Mouse (Mus musculus) heart, postnatal 0 days (tissue): ENCODE data around the gene Tbx10. TPM values are rescaled to one million over a fixed set of nuclear protein-coding genes. Genes with fewer than 3 reads are reported as not detected.

ENCODE experiments used
- ATAC-seq: fragments of 200-750 bp; cut with Nextera tagmentation; 2 replicates; pipeline ENCODE4 v1.8.0; 2017; ENCODE audit warnings: low read depth, moderate number of reproducible peaks, moderate library complexity; ENCODE audit not compliant: insufficient read depth
- DNase-seq: peaks from one replicate; pipeline ENCODE4 v3.0.0-alpha.2; 2016; ENCODE audit warnings: low spot score
- H3K27ac ChIP-seq: fragments of 300-500 bp; sonication (generic); 2 replicates; pipeline ENCODE4 v1.5.1; 2014; ENCODE audit warnings: low read depth, mild to moderate bottlenecking
- H3K27me3 ChIP-seq: fragments of 300-500 bp; sonication (generic); 2 replicates; pipeline ENCODE4 v1.6.1; 2014; ENCODE audit warnings: low read length, mixed read lengths; ENCODE audit not compliant: control insufficient read depth, insufficient read depth
- H3K36me3 ChIP-seq: fragments of 300-500 bp; sonication (generic); replicated peaks from 2 replicates; pipeline ENCODE4 v1.6.1; 2014; ENCODE audit warnings: low read length, mixed read lengths; ENCODE audit not compliant: control insufficient read depth, insufficient read depth
- H3K4me1 ChIP-seq: fragments of 300-500 bp; sonication (generic); 2 replicates; pipeline ENCODE4 v1.6.1; 2014; ENCODE audit warnings: antibody characterized with exemption; ENCODE audit not compliant: control insufficient read depth, insufficient read depth
- H3K4me2 ChIP-seq: fragments of 300-500 bp; sonication (generic); 2 replicates; pipeline ENCODE4 v1.6.1; 2014; ENCODE audit warnings: low read depth, mild to moderate bottlenecking, low read length, moderate library complexity
- H3K4me3 ChIP-seq: fragments of 300-500 bp; sonication (generic); 2 replicates; pipeline ENCODE4 v1.5.1; 2014; ENCODE audit warnings: low read depth, low read length
- H3K9ac ChIP-seq: fragments of 300-500 bp; sonication (generic); replicated peaks from 2 replicates; pipeline ENCODE4 v1.6.1; 2014; ENCODE audit warnings: low read depth, low read length, mixed read lengths
- H3K9me3 ChIP-seq: fragments of 300-500 bp; sonication (generic); replicated peaks from 2 replicates; pipeline ENCODE4 v1.6.1; 2016; ENCODE audit warnings: low read length; ENCODE audit not compliant: control insufficient read depth
- CTCF ChIP-seq: IDR thresholded peaks from 2 replicates; pipeline ENCODE4 v1.5.1; 2016; ENCODE audit warnings: antibody characterized with exemption, control low read depth, low read depth
- EP300 ChIP-seq: IDR thresholded peaks from 2 replicates; pipeline ENCODE4 v1.6.1; 2016; ENCODE audit warnings: antibody characterized with exemption, low read depth
- WGBS: fragments of 180-500 bp; shearing (Covaris S2); extraction: QIAGEN DNeasy Blood & Tissue Kit; methylation state at CpG from one replicate; pipeline ENCODE4 v1.1.7; 2014; 5-methylcytosine and 5-hydroxymethylcytosine counted together
- polyA plus RNA-seq: library from polyadenylated mRNA; unstranded; fragments of >200 nt; fragmentation: Nextera tagmentation; extraction: Ambion mirVana; gene quantifications from 2 replicates; pipeline ENCODE4 v1.2.1, GENCODE M21; 2015
- total RNA-seq: library from RNA; depleted of rRNA; stranded (reverse); fragments of >200 nt; gene quantifications from 2 replicates; pipeline ENCODE4 v1.2.3, GENCODE M21; 2014; ENCODE audit warnings: low replicate concordance

Tbx10 gene
- total and polyA plus RNA-seq, 2 experiments from 2014 or later: not detected

GRCm38 (mm10) chr19:3988750-3989149 lies 3.8 kb upstream of the Tbx10 start:
- Histone ChIP-seq H3K27ac (no peak overlapping the region), H3K36me3 (no peaks in the 10 kb centered on the region), H3K4me1 (peaks cover 24% of the 10 kb centered on the region), H3K9me3 (no peaks in the 10 kb centered on the region), H3K4me3 (no peak overlapping the region), H3K27me3 (no peaks in the 10 kb centered on the region), H3K4me2 (no peak overlapping the region), H3K9ac (no peak overlapping the region)
- ATAC-seq (no peak), DNase-seq (no peak)
- WGBS: 89% methylated on average over 4 of the region's 4 CpGs
- TF ChIP-seq CTCF (no peak; the same call in 1 of the 2 replicates), EP300 (no peak)

GRCm38 (mm10) chr19:3990804-3991203 lies 1.7 kb upstream of the Tbx10 start:
- H3K4me2 ChIP-seq: no peak overlapping the region
- ATAC-seq: no peak
- H3K36me3 ChIP-seq: no peaks in the 10 kb centered on the region
- WGBS: 59% methylated on average over 6 of the region's 6 CpGs
- no peaks in the 10 kb centered on the region for H3K27me3 ChIP-seq
- TF ChIP-seq EP300 (no peak), CTCF (no peak)
- no peak overlapping the region for H3K27ac ChIP-seq
- no peak overlapping the region; the same call in 1 of the 2 replicates for H3K9ac ChIP-seq
- no peak overlapping the region for H3K4me3 ChIP-seq
- peaks cover 14% of the 10 kb centered on the region for H3K4me1 ChIP-seq
- H3K9me3 ChIP-seq: no peaks in the 10 kb centered on the region
- no peak for DNase-seq

- TF ChIP-seq EP300: no peak
- TF ChIP-seq CTCF: no peak
- H3K27me3 ChIP-seq: no peaks in the 10 kb centered on the region
- H3K36me3 ChIP-seq: no peaks in the 10 kb centered on the region
- no peak overlapping the region for H3K27ac ChIP-seq
- no peak overlapping the region for H3K4me2 ChIP-seq
- H3K9me3 ChIP-seq: no peaks in the 10 kb centered on the region
- no peak overlapping the region for H3K9ac ChIP-seq
- 93% methylated on average over 3 of the region's 3 CpGs for WGBS
- H3K4me1 ChIP-seq: peaks cover 7% of the 10 kb centered on the region
- no peak overlapping the region for H3K4me3 ChIP-seq
- ATAC-seq (no peak), DNase-seq (no peak)
Measured at GRCm38 (mm10) chr19:3991562-3991961, 990 bp upstream of the Tbx10 start.

GRCm38 (mm10) chr19:3991966-3992365 lies 586 bp upstream of the Tbx10 start:
- DNase-seq (no peak), ATAC-seq (no peak)
- H3K9ac ChIP-seq: no peak overlapping the region
- H3K27ac ChIP-seq: no peak overlapping the region
- H3K4me2 ChIP-seq: no peak overlapping the region
- TF ChIP-seq EP300 (no peak), CTCF (no peak)
- 80% methylated on average over 3 of the region's 3 CpGs for WGBS
- no peaks in the 10 kb centered on the region for H3K36me3 ChIP-seq
- no peaks in the 10 kb centered on the region for H3K27me3 ChIP-seq
- H3K9me3 ChIP-seq: no peaks in the 10 kb centered on the region
- H3K4me1 ChIP-seq: peaks cover 3% of the 10 kb centered on the region; the same call in 1 of the 2 replicates
- H3K4me3 ChIP-seq: no peak overlapping the region

GRCm38 (mm10) chr19:3994932-3995331 lies 2.4 kb downstream of the Tbx10 start:
- ATAC-seq (no peak), DNase-seq (no peak)
- 73% methylated on average over 6 of the region's 6 CpGs for WGBS
- Histone ChIP-seq H3K36me3 (no peaks in the 10 kb centered on the region), H3K27me3 (no peaks in the 10 kb centered on the region), H3K4me3 (no peak overlapping the region), H3K9me3 (no peaks in the 10 kb centered on the region), H3K27ac (no peak overlapping the region), H3K4me1 (0 out of 2 replicates have a peak, but pooled peaks cover 4% of the 10 kb centered on the region), H3K4me2 (no peak overlapping the region), H3K9ac (no peak overlapping the region)
- TF ChIP-seq EP300: no peak
- TF ChIP-seq CTCF: no peak

- Histone ChIP-seq H3K9ac (no peak overlapping the region), H3K4me3 (no peak overlapping the region), H3K27ac (no peak overlapping the region), H3K27me3 (no peaks in the 10 kb centered on the region), H3K9me3 (no peaks in the 10 kb centered on the region), H3K4me2 (no peak overlapping the region), H3K36me3 (no peaks in the 10 kb centered on the region), H3K4me1 (0 out of 2 replicates have a peak, but pooled peaks cover 4% of the 10 kb centered on the region)
- TF ChIP-seq EP300 (no peak), CTCF (no peak)
- 95% methylated on average over 3 of the region's 3 CpGs for WGBS
- DNase-seq (no peak), ATAC-seq (no peak)
Measured at GRCm38 (mm10) chr19:3995505-3995904, 3.0 kb downstream of the Tbx10 start.
